Mouse (Mus musculus) adrenal gland, postnatal 4 days (tissue): ENCODE measurements at regions not wholly inside any gene's neighbourhood (a gene's known extent, or its start where the extent isn't known, plus 50 kb on each side); places are given as distances from the start of the nearest gene placed in this dataset. TPM values are rescaled to one million over a fixed set of nuclear protein-coding genes. Genes with fewer than 3 reads are reported as not detected.

ENCODE experiments used
- DNase-seq, 2 experiments: peaks; one replicate each; pipeline ENCODE4 v3.0.0; 2021 to 2022; ENCODE audit warnings: low spot score in 2 of 2, mixed read lengths in 2 of 2
- microRNA-seq: library from miRNA; unstranded; fragments of <30 nt; microRNA quantifications from one replicate; pipeline ENCODE4 v1.2.0, GENCODE M21; 2021

- no peak for DNase-seq
Measured at GRCm38 (mm10) chr11:32911791-32912190, 87.4 kb upstream of the Smim23 start.

DNA sequence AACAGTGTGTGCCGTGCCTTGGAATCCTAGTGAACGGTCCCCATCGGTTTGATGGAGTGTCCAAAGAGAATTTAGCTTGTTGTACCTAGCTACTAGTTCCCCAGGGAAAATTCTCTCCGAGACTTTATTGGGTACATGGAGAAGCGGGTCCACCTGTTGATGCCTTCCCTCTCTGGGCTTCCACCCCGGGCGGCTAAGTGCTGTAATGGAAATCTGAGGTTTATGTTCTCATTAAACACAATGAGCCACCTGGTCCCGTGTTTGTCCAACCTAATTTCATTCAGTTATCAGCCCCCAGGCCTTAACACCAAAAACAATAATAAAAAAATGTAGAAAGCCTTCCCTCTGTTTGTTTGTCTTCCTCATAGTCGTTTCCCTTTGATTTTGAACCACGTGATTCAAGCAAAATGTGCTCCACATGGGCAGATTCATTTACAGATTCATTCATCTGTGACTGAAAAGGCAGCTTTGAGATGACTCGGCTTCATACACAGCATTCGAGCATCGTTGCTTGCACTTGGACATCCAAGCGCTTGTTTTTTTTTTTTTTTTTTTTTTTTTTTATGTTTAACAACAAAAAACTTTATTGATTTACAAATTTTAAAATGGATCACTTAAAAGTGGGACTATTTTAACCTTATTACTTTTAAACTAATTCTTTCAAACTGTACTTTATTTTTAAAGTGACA, 84.5 kb upstream of the Smim23 start:
- DNase-seq, result no peak

DNA sequence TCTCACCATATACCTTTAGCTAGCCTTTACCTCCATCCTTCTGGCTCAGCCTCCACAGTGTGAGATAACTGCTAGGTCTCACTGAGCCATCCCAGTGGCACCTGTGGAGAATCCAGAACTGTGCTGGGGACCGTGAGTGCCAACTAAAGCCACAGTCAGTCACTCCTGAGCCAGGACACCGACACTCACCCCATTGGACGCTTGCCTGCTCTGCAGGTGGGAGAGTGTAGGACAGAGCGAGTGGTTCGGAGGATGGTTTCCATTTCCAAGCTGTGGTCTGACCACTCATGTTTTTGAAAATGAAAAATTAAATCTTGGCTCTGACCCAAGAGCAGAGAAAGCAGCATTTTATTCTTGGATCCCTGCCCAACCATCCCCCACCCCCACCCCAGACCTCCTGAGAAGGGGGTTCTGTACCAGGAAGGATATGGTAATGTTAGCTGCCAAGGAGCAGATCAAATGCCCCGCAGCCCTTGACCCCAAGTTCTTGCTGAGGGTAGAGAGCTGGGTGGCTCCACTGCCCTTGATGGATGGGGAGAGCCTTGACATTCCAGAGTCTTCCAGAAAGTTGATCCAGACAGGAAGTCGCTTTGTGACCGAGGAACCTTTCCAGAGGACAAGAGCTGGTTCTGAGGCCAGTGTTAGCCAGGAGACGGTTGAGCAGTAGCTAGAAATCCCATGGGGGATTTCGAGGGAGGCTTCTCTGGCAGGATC, 83.3 kb upstream of the Smim23 start:
- peak in 1 of 2 experiments; percentile 10 for DNase-seq

DNA sequence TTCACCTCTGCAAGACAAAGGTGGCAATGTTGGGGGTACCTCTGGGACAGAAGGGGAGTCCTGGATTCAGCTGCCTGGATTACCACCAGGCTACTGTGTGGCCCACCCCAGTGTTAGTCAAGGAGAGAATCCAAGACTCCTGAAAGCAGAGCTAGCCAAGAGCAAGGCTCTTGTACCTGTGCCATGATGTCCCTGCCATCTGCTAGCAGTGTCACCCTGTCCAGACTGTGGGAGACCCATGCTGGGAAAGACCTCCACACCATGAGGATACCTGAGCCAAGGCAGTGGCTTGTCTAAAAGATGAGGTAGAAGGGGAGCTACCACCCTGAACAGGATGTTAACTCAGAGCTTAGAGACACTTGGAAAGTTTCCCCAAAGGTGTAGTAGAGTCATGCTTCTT, 79.6 kb upstream of the Smim23 start:
- no peak for DNase-seq

GRCm38 (mm10) chr11:32903389-32903788, 79.0 kb upstream of the Smim23 start:
- DNase-seq, result no peak

DNA sequence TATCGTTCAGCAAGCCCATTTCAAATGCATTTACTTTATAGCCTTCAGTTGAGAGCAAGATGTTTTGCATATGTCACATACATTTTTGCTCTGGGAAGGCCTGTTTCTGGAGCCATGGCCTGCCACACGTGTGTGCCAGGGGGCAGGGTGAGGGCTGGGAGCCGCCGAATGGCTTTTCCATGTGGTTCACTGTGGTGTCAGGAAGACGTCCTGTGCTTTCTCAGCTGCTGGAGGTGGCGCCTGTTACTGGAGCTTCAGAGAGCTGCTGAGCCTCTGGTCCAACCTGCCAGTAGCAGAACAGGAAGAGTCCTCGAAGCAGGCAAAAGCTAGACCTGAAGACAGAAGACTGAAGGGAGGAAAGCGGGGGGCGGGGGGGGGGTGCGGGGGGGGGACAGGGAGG, 78.5 kb upstream of the Smim23 start:
- DNase-seq, result no peak

DNA sequence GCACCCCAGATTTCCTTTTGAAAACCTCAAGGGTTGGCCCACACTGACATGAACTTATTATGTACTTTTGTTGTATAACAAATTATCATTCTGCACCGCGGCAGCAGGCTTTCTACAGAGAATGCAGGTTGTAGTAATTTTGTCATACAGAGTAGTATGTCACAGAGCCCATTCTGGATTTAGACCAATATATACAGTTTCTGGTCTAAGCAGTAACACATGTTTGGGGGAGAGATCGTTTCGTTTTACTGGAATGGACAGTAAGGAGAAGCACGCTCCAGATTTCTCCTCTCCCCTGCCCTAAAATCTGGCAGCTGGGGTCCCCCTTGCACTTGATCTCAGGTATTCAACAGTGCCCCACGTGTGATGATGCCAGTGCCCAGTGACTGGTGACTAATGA, 76.0 kb upstream of the Smim23 start:
- no peak for DNase-seq

DNA sequence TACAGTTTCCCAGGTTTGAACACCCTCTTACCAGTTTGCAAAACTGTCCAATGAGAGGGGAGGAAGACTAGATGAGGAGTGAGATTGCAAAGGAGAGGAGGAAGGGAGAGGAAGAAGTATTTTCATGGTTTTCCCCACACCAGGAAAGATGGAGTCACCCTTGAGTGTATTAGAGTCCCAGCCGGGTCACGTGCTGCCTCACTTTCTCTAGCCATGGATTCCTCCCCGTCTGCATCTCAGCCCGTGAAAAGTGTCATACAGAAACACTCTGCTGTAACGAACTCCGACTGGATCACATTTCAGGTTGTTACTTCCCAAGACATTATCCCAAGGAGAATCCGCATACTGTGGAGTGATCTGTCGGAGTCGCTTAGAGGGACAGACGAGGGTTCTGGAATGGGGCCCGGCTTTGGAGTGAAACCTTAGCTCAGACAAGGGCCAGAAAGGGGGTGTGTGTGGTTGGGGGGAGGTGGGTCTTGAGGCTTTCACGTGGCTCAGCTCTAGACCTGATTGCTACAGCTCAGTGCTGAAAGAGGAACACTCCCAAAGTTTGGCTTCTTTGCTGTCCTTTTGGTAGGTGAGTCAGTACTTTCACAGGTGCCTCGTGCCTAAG, 75.3 kb upstream of the Smim23 start:
- no peak for DNase-seq

DNA sequence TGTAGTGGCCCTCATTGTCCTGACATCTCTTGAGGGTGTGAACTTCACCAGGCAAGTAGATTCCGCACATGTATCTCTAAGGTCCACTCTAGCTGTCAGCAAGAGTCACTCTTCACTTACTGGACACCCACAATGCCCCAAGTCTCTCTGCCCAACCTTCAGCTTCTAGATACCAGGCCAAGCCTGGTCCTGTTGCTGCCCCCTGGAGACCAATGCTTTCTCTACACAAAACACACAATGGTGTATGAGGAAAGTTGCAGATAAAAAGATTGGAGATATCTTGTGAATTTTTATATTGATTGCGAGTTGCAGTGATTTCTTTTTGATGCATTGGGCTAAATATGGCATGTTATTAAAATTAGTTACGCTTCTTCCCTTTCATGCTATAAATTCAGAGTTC, 71.0 kb upstream of the Smim23 start:
- DNase-seq, result no peak

- no peak for DNase-seq
Measured at GRCm38 (mm10) chr11:32893146-32893903, 68.9 kb upstream of the Smim23 start.

- no peak for DNase-seq
Measured at GRCm38 (mm10) chr11:32892496-32892895, 68.1 kb upstream of the Smim23 start.

GRCm38 (mm10) chr11:32889248-32889647, 64.8 kb upstream of the Smim23 start:
- peak in 1 of 2 experiments; percentile 29 for DNase-seq

DNA sequence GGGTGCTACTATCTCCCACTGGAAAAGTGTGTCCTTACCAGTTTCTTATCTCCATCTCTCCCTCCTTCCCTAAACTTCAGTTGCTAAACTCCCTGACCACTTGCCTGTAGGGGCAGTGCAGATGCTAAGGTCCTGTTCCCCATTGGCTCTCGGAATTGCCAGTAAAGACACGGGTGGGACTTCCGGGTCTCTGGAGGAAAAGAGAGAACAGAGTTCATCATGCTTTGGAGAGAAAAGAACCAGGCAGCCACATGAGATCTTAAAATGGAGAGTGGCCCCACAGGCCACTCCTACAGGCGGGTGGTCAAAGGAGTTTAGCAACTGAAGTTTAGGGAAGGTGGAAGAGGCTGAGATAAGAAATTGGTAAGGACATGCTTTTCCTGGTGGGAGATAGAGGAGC, 60.3 kb upstream of the Smim23 start:
- DNase-seq, result no peak

DNA sequence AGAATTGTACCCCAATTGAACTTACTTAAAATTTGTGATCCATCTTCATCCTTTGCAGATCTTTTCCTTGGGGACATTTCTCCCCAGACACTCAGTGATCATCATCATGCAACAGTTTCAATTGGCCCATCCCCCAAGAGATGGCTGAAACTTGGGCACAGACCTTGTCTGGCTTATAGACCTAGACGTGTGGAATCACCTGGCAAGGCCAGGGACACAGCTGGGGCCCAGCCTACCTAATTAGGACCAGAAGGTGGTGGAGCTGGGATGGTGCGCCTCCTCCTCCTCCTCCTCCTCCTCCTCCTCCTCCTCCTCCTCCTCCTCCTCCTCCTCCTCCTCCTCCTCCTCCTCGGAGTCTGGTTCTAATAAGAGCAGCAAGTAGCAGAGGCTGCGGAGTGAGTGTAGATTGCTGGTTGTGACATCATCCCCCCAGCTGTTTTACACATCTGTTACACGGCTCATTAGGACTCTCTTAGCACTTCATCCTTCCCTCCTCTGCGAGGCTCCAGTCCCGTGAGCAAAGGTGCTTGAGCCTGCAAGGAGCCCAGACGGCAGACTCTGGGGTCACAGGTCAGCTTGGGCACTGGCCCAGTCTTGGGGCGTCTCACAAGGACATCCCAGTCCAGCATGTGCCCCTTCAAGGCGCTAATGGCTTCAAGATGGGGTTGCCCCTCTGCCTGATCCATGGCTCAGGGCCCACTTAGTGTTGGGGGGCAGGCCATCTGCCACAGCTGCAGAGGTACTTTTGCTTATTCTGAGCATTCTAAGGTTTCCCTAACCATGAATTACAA, 58.9 kb upstream of the Smim23 start:
- DNase-seq, result no peak

DNA sequence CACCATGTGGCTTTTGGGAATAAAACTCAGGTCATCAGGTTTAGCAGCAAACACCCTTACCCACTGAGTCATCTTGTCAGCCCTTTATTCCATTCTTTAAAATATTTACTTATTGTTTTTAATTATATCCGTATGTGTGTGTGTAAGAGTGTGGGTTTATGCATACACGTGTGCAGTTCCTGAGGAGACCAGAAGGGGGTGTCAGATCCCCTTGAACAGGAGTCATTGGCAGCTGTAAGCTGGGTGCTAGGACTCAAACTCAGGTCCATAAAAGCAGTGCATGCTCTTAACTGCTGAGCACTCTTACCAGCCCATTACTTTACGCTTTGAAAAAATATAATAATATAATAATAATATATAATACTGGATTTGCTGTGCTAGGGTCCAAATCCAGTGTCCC, 54.6 kb upstream of the Smim23 start:
- no peak for DNase-seq

Small RNAs in the stretch of these regions (microRNA-seq; reads per million reads assigned to microRNA genes)
- not detected for gene Gm26052
